Mouse (Mus musculus): ENCODE measurements at regions not wholly inside any gene's neighbourhood (a gene's known extent, or its start where the extent isn't known, plus 50 kb on each side); places are given as distances from the start of the nearest gene placed in this dataset.
"Not testable (repeated sequence)": the region's sequence is repeated elsewhere in the genome, so short reads cannot be mapped to it uniquely, and the experiment has no call there.

DNA sequence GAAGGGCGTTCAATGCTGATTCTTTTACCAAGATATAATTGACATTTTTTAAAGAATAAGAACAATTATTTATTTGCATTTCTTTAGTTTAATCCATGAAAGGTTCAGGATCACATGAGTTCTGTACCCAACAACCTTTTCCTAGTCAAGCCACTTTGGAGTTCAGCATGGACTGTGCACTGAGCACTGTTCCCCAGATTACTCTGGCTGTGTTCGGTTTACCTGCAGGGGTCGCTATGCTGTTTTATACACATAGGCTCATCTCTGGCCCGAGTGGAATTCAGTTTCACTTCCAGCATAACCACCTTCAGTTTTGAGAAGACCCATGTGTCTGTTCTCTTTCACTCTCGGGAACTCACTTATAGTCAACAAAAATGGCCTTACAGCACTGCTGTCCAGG, 93.5 kb upstream of the Smarcad1 start:
- not testable (repeated sequence) for DNase-seq (ENCODE audit: low spot score)

- DNase-seq (ENCODE audit: low spot score): no peak
These were observed 80.5 kb upstream of the Smarcad1 start for GRCm38 (mm10) chr6:64961608-64962486.

- no peak for DNase-seq (ENCODE audit: low spot score)
These were observed 79.8 kb upstream of the Smarcad1 start for GRCm38 (mm10) chr6:64962612-64963011.

DNA sequence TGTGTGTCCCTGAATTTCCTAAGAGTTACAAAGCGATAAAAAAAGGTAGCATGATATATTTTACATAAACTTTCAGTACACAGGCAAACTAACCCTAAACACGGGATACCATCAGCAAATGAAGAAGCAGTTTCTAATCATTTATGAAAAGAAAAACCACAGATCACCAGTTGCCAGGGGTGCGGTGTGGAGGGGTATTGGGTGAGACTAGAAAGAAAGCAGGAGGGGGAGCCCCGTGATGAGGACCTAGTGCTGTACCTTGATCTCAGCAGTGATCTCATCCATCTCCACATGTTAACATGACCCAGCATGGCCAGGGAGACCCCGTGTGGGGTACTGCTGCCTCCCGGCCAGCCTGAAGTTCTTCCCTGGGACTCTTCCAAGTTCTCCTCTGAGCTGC, 77.7 kb upstream of the Smarcad1 start:
- DNase-seq (ENCODE audit: low spot score): no peak

- DNase-seq (ENCODE audit: low spot score): no peak
These were observed 77.2 kb upstream of the Smarcad1 start for GRCm38 (mm10) chr6:64965203-64965602.

DNA sequence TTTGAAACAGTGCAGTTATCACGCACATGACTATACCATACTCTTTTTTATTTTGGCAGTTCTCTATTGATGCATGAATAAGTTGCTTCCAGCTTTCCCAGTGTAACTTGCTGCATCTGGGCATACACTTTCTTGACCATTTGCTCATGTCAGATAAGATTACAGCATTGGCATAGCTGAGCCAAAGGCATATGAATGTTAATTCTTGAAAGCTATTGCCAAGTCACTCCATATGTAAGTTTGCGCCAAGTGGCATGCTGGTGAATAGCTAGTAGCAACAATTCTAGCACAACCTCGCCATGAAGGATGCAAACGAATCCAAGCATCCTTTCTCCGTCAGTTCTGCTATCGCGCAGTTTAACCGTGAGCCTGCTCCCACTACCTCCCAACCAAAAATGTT, 72.2 kb upstream of the Smarcad1 start:
- no peak for DNase-seq (ENCODE audit: low spot score)

- DNase-seq (ENCODE audit: low spot score): peak; percentile 22
These were observed 68.4 kb upstream of the Smarcad1 start for GRCm38 (mm10) chr6:64973968-64974367.

DNA sequence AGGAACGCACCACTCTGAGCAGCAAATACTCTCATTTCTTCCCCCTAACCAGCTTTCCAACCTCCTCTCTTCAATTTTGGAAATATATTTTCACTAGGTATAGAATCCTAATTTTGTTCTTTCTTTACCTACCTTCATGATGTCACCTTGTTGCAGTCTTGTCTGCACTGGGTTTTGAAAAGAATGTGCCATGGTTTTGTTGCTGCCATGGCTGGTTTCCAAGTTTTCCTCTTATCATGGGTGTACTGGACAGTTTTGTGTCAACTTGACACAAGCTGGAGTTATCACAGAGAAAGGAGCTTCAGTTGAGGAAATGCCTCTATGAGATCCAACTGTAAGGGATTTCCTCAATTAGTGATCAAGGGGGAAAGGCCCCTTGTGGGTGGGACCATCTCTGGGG, 67.9 kb upstream of the Smarcad1 start:
- not testable (repeated sequence) for DNase-seq (ENCODE audit: low spot score)

- DNase-seq (ENCODE audit: low spot score): no peak
These were observed 60.3 kb upstream of the Smarcad1 start for GRCm38 (mm10) chr6:64982132-64982531.
